Mouse (Mus musculus) ES-E14 (cell line): ENCODE measurements around the gene Gng4.

Experiments used
- CHD2 ChIP-seq: IDR thresholded peaks from 2 replicates; pipeline ENCODE4 v1.6.1; 2014; ENCODE audit warnings: mild to moderate bottlenecking, low read depth, low read length, inconsistent platforms
- HCFC1 ChIP-seq: IDR thresholded peaks from 2 replicates; pipeline ENCODE4 v1.6.1; 2012; ENCODE audit warnings: low read length, inconsistent platforms, borderline replicate concordance; ENCODE audit not compliant: insufficient read depth
- MAFK ChIP-seq: IDR thresholded peaks from 2 replicates; pipeline ENCODE4 v1.6.1; 2014; ENCODE audit warnings: mild to moderate bottlenecking, low read depth, low read length, inconsistent platforms; ENCODE audit not compliant: insufficient read depth
- ZC3H11A ChIP-seq: IDR thresholded peaks from 2 replicates; pipeline ENCODE4 v1.6.1; 2012; ENCODE audit warnings: low read depth, mild to moderate bottlenecking, inconsistent platforms, low read length, borderline replicate concordance
- ZNF384 ChIP-seq: IDR thresholded peaks from 2 replicates; pipeline ENCODE4 v1.6.1; 2012; ENCODE audit warnings: low read depth, low read length, inconsistent platforms

GRCm38 (mm10) chr13:13784420-13784936, 619 bp downstream of the Gng4 start:
- TF ChIP-seq MAFK (no peak), HCFC1 (no peak), ZC3H11A (no peak), ZNF384 (no peak), CHD2 (no peak)
